Mouse (Mus musculus): ENCODE measurements around the gene Hmcn1.
A peak's percentile ranks its signal among the peaks of the same experiment; 100 is the strongest.

The Hmcn1 gene

GRCm38 (mm10) chr1:150992711-150993161 is 499 bp downstream of the Hmcn1 start:
- no peak for DNase-seq (ENCODE audit: low spot score)

- no peak for DNase-seq (ENCODE audit: low spot score)
Observed at GRCm38 (mm10) chr1:150991745-150992554, 1.3 kb downstream of the Hmcn1 start.

GRCm38 (mm10) chr1:150984888-150985287 is 8.3 kb downstream of the Hmcn1 start:
- DNase-seq (ENCODE audit: low spot score) = no peak

GRCm38 (mm10) chr1:150984092-150984503 is 9.1 kb downstream of the Hmcn1 start:
- no peak for DNase-seq (ENCODE audit: low spot score)

GRCm38 (mm10) chr1:150978651-150979050 is 14.6 kb downstream of the Hmcn1 start:
- no peak for DNase-seq (ENCODE audit: low spot score)

GRCm38 (mm10) chr1:150976263-150976662 is 17.0 kb downstream of the Hmcn1 start:
- no peak for DNase-seq (ENCODE audit: low spot score)

GRCm38 (mm10) chr1:150959486-150960074 is 33.7 kb downstream of the Hmcn1 start:
- no peak for DNase-seq (ENCODE audit: low spot score)

- no peak for DNase-seq (ENCODE audit: low spot score)
Observed at GRCm38 (mm10) chr1:150951004-150951403, 42.2 kb downstream of the Hmcn1 start.

- no peak for DNase-seq (ENCODE audit: low spot score)
Observed at GRCm38 (mm10) chr1:150950046-150950445, 43.2 kb downstream of the Hmcn1 start.

GRCm38 (mm10) chr1:150948911-150949310 is 44.3 kb downstream of the Hmcn1 start:
- DNase-seq (ENCODE audit: low spot score) = no peak

- no peak for DNase-seq (ENCODE audit: low spot score)
Observed at GRCm38 (mm10) chr1:150943601-150944000, 49.6 kb downstream of the Hmcn1 start.

GRCm38 (mm10) chr1:150942143-150942542 is 51.1 kb downstream of the Hmcn1 start:
- DNase-seq (ENCODE audit: low spot score) = no peak

GRCm38 (mm10) chr1:150936821-150937220 is 56.4 kb downstream of the Hmcn1 start:
- no peak for DNase-seq (ENCODE audit: low spot score)

GRCm38 (mm10) chr1:150933616-150934015 is 59.6 kb downstream of the Hmcn1 start:
- DNase-seq (ENCODE audit: low spot score) = no peak

GRCm38 (mm10) chr1:150920860-150921259 is 72.4 kb downstream of the Hmcn1 start:
- no peak for DNase-seq (ENCODE audit: low spot score)

- peak; percentile 25 for DNase-seq (ENCODE audit: low spot score)
Observed at GRCm38 (mm10) chr1:150920276-150920675, 73.0 kb downstream of the Hmcn1 start.

- DNase-seq (ENCODE audit: low spot score) = no peak
Observed at GRCm38 (mm10) chr1:150914936-150915335, 78.3 kb downstream of the Hmcn1 start.

- DNase-seq (ENCODE audit: low spot score) = no peak
Observed at GRCm38 (mm10) chr1:150913586-150914136, 79.6 kb downstream of the Hmcn1 start.

- DNase-seq (ENCODE audit: low spot score) = no peak
Observed at GRCm38 (mm10) chr1:150909642-150910041, 83.6 kb downstream of the Hmcn1 start.

GRCm38 (mm10) chr1:150893677-150894188 is 99.5 kb downstream of the Hmcn1 start:
- no peak for DNase-seq (ENCODE audit: low spot score)

GRCm38 (mm10) chr1:150890017-150890416 is 103.2 kb downstream of the Hmcn1 start:
- DNase-seq (ENCODE audit: low spot score) = no peak

- DNase-seq (ENCODE audit: low spot score) = no peak
Observed at GRCm38 (mm10) chr1:150886267-150886666, 107.0 kb downstream of the Hmcn1 start.

GRCm38 (mm10) chr1:150878421-150878820 is 114.8 kb downstream of the Hmcn1 start:
- DNase-seq (ENCODE audit: low spot score) = no peak
